Mouse (Mus musculus) lung, postnatal 0 days (tissue): ENCODE measurements around the gene Rbm19. TPM values are rescaled to one million over a fixed set of nuclear protein-coding genes. Genes with fewer than 3 reads are reported as not detected.

ENCODE experiments used
- ATAC-seq: fragments of 200-750 bp; cut with Nextera tagmentation; 2 replicates; pipeline ENCODE4 v1.8.0; 2017; ENCODE audit warnings: moderate library complexity
- DNase-seq: peaks from one replicate; pipeline ENCODE4 v3.0.0-alpha.2; 2016; ENCODE audit warnings: low spot score
- H3K27ac ChIP-seq: fragments of 300-500 bp; sonication (generic); 2 replicates; pipeline ENCODE4 v1.5.1; 2014; ENCODE audit warnings: antibody characterized with exemption, mild to moderate bottlenecking, low read length, mixed read lengths
- H3K27me3 ChIP-seq: fragments of 300-500 bp; sonication (generic); replicated peaks from 2 replicates; pipeline ENCODE4 v1.6.1; 2014; ENCODE audit warnings: low read length, mixed read lengths; ENCODE audit not compliant: insufficient read depth
- H3K36me3 ChIP-seq: fragments of 300-500 bp; sonication (generic); 2 replicates; pipeline ENCODE4 v1.6.1; 2014; ENCODE audit warnings: low read length, mixed read lengths; ENCODE audit not compliant: insufficient read depth
- H3K4me1 ChIP-seq: fragments of 300-500 bp; sonication (generic); 2 replicates; pipeline ENCODE4 v1.6.1; 2014; ENCODE audit warnings: antibody characterized with exemption, low read depth, low read length, mixed read lengths; ENCODE audit not compliant: insufficient read depth
- H3K4me2 ChIP-seq: fragments of 300-500 bp; sonication (generic); replicated peaks from 2 replicates; pipeline ENCODE4 v1.6.1; 2014; ENCODE audit warnings: low read depth, mild to moderate bottlenecking, low read length, moderate library complexity, mixed read lengths
- H3K4me3 ChIP-seq: fragments of 300-500 bp; sonication (generic); 2 replicates; pipeline ENCODE4 v1.5.1; 2014; ENCODE audit warnings: low read depth, low read length
- H3K9ac ChIP-seq: fragments of 300-500 bp; sonication (generic); replicated peaks from 2 replicates; pipeline ENCODE4 v1.6.1; 2014; ENCODE audit warnings: low read depth, mild to moderate bottlenecking
- H3K9me3 ChIP-seq: fragments of 300-500 bp; sonication (generic); 2 replicates; pipeline ENCODE4 v1.6.1; 2016; ENCODE audit warnings: low read length, mixed read lengths
- CTCF ChIP-seq: IDR thresholded peaks from 2 replicates; pipeline ENCODE4 v1.5.1; 2016; ENCODE audit warnings: antibody characterized with exemption, mild to moderate bottlenecking
- EP300 ChIP-seq: IDR thresholded peaks from 2 replicates; pipeline ENCODE4 v1.6.1; 2016; ENCODE audit warnings: antibody characterized with exemption, mild to moderate bottlenecking, control low read depth
- WGBS: fragments of 180-500 bp; shearing (Covaris S2); extraction: QIAGEN DNeasy Blood & Tissue Kit; methylation state at CpG from one replicate; pipeline ENCODE4 v1.1.7; 2014; 5-methylcytosine and 5-hydroxymethylcytosine counted together
- polyA plus RNA-seq: library from polyadenylated mRNA; unstranded; fragments of >200 nt; fragmentation: Nextera tagmentation; extraction: Ambion mirVana; gene quantifications from 2 replicates; pipeline ENCODE4 v1.2.1, GENCODE M21; 2015

The Rbm19 gene
- polyA plus RNA-seq, 1 experiment from 2014 or later: 6.0 TPM

- Histone ChIP-seq H3K4me3 (no peak overlapping the region), H3K27me3 (no peaks in the 10 kb centered on the region), H3K36me3 (no peaks in the 10 kb centered on the region), H3K4me2 (no peak overlapping the region), H3K4me1 (no peaks in the 10 kb centered on the region), H3K27ac (no peak overlapping the region), H3K9ac (no peak overlapping the region), H3K9me3 (no peaks in the 10 kb centered on the region)
- TF ChIP-seq CTCF (peak; percentile 77), EP300 (no peak)
- DNase-seq (peak; percentile 66), ATAC-seq (no peak)
- WGBS: 52% methylated on average over 7 of the region's 7 CpGs
These were observed 21.7 kb upstream of the Rbm19 start for GRCm38 (mm10) chr5:120094602-120095001.

GRCm38 (mm10) chr5:120097042-120097441 is 19.2 kb upstream of the Rbm19 start:
- H3K9ac ChIP-seq: no peak overlapping the region
- H3K9me3 ChIP-seq: no peaks in the 10 kb centered on the region
- H3K4me1 ChIP-seq: no peaks in the 10 kb centered on the region
- ATAC-seq (peak; percentile 57), DNase-seq (peak; percentile 22)
- TF ChIP-seq EP300: peak; percentile 64
- no peak for TF ChIP-seq CTCF
- peak overlapping the region; percentile 38; the same call in 1 of the 2 replicates for H3K27ac ChIP-seq
- H3K4me2 ChIP-seq: no peak overlapping the region
- WGBS: 28% methylated on average over 9 of the region's 9 CpGs
- H3K36me3 ChIP-seq: no peaks in the 10 kb centered on the region
- no peak overlapping the region for H3K4me3 ChIP-seq
- H3K27me3 ChIP-seq: no peaks in the 10 kb centered on the region

- ATAC-seq: no peak
- Histone ChIP-seq H3K9ac (no peak overlapping the region), H3K27me3 (no peaks in the 10 kb centered on the region), H3K9me3 (no peaks in the 10 kb centered on the region), H3K4me1 (no peaks in the 10 kb centered on the region), H3K4me2 (no peak overlapping the region), H3K4me3 (no peak overlapping the region), H3K36me3 (no peaks in the 10 kb centered on the region), H3K27ac (no peak overlapping the region)
- no peak for DNase-seq
- TF ChIP-seq EP300 (no peak), CTCF (peak; percentile 22)
- 94% methylated on average over 6 of the region's 6 CpGs for WGBS
These were observed 15.5 kb upstream of the Rbm19 start for GRCm38 (mm10) chr5:120100814-120101213.

- DNase-seq (peak; percentile 88), ATAC-seq (peak; percentile 86)
- peak overlapping the region; percentile 82 for H3K27ac ChIP-seq
These were observed 14.2 kb upstream of the Rbm19 start for GRCm38 (mm10) chr5:120102097-120102496.

GRCm38 (mm10) chr5:120102732-120103131 is 13.5 kb upstream of the Rbm19 start:
- 9% methylated on average over 12 of the region's 12 CpGs for WGBS
- Histone ChIP-seq H3K4me3 (no peak overlapping the region), H3K4me1 (no peaks in the 10 kb centered on the region), H3K27me3 (no peaks in the 10 kb centered on the region), H3K4me2 (no peak overlapping the region), H3K36me3 (no peaks in the 10 kb centered on the region), H3K9ac (no peak overlapping the region), H3K27ac (peak overlapping the region; percentile 82), H3K9me3 (no peaks in the 10 kb centered on the region)
- DNase-seq (peak; percentile 86), ATAC-seq (peak; percentile 71)
- TF ChIP-seq EP300 (no peak), CTCF (peak; percentile 100)

More at GRCm38 (mm10) chr5:120102097-120102496, 14.2 kb upstream of the Rbm19 start:
- H3K9me3 ChIP-seq: no peaks in the 10 kb centered on the region
- no peaks in the 10 kb centered on the region for H3K27me3 ChIP-seq
- 27% methylated on average over 8 of the region's 8 CpGs for WGBS
- no peak for TF ChIP-seq CTCF
- TF ChIP-seq EP300: peak; percentile 97
- H3K4me1 ChIP-seq: no peaks in the 10 kb centered on the region
- H3K4me2 ChIP-seq: no peak overlapping the region
- H3K36me3 ChIP-seq: no peaks in the 10 kb centered on the region
- no peak overlapping the region for H3K4me3 ChIP-seq
- H3K9ac ChIP-seq: no peak overlapping the region

GRCm38 (mm10) chr5:120103458-120103857 is 12.8 kb upstream of the Rbm19 start:
- H3K36me3 ChIP-seq: no peaks in the 10 kb centered on the region
- 0 out of 2 replicates have a peak, but pooled peaks have one; percentile 11 for TF ChIP-seq EP300
- no peak for TF ChIP-seq CTCF
- no peaks in the 10 kb centered on the region for H3K9me3 ChIP-seq
- H3K27me3 ChIP-seq: no peaks in the 10 kb centered on the region
- H3K4me3 ChIP-seq: no peak overlapping the region
- no peak overlapping the region for H3K9ac ChIP-seq
- no peak overlapping the region for H3K4me2 ChIP-seq
- DNase-seq (no peak), ATAC-seq (peak; percentile 24)
- no peaks in the 10 kb centered on the region for H3K4me1 ChIP-seq
- H3K27ac ChIP-seq: peak overlapping the region; percentile 20; the same call in 1 of the 2 replicates
- WGBS: 42% methylated on average over 12 of the region's 12 CpGs
